ENCODE assay signal across 29 mouse cellular contexts in genomic region chr12:87018756-87019155, GRCm38 (mm10). TPM values are rescaled to one million over a fixed set of nuclear protein-coding genes. Genes with fewer than 3 reads are reported as not detected.
DNase-seq lines count a peak whose midpoint lies in the region; TF ChIP-seq lines count a peak whose summit lies in the region.
"Had no signal": no experiment of that assay in that cellular context is flagged by ENCODE, and none has a peak within 500 bp of the region (broad histone marks: within the 10 kb centered on the region; RNA-seq: fewer than 3 reads in every experiment).

No protein-coding gene starts in this region.

- no peak for TF ChIP-seq POLR2A in heart, adult 2 months (IDR thresholded peaks at IDR 0.05; ENCODE audit: insufficient read depth, low read depth, low read length)
- TF ChIP-seq POLR2A in cerebellum, adult 2 months (IDR thresholded peaks at IDR 0.05; ENCODE audit: borderline replicate concordance, insufficient read depth, low read length) = no peak

- intact Hi-C loops in heart, adult 2 months (cut with DNase I) = no loop called here

- no peak for TF ChIP-seq EP300 in heart, adult 2 months (IDR thresholded peaks at IDR 0.05; ENCODE audit: insufficient read depth, low read depth, low read length)

- WGBS in heart, adult 2 months = 77% methylated on average over 2 of the region's 2 CpGs
- WGBS in cerebellum, adult 2 months = 38% methylated on average over 2 of the region's 2 CpGs

- H3K36me3 ChIP-seq in heart, adult 2 months (ENCODE audit: control insufficient read depth, insufficient read depth, low read length) = no peaks in the 10 kb centered on the region
- H3K36me3 ChIP-seq: embryonic facial prominence, embryonic 12.5 days; hindbrain, embryonic 12.5 days; limb, embryonic 10.5 days; limb, embryonic 15.5 days; liver, embryonic 13.5 days; stomach, embryonic 15.5 days had no signal

- no peak overlapping the region for H3K9ac ChIP-seq in heart, adult 2 months (ENCODE audit: low read depth, low read length)
- H3K9ac ChIP-seq: embryonic facial prominence, embryonic 12.5 days; forebrain, postnatal 0 days; hindbrain, embryonic 12.5 days; limb, embryonic 15.5 days; liver, embryonic 13.5 days; stomach, embryonic 15.5 days had no signal

- no peak overlapping the region for H3K27ac ChIP-seq in heart, adult 2 months
- H3K27ac ChIP-seq in cerebellum, adult 2 months (ENCODE audit: insufficient read depth, low read length) = no peak overlapping the region
- H3K27ac ChIP-seq: embryonic facial prominence, embryonic 12.5 days; hindbrain, embryonic 12.5 days; kidney, postnatal 0 days; limb, embryonic 10.5 days; limb, embryonic 15.5 days; liver, embryonic 13.5 days; stomach, embryonic 15.5 days had no signal

- no peaks in the 10 kb centered on the region for H3K79me2 ChIP-seq in heart, adult 2 months (replicated peaks; ENCODE audit: control insufficient read depth, insufficient read depth, low read length)

- no peak overlapping the region for H3K4me3 ChIP-seq in heart, adult 2 months
- no peak overlapping the region for H3K4me3 ChIP-seq in cerebellum, adult 2 months (replicated peaks; ENCODE audit: insufficient read depth, low read depth, low read length)
- H3K4me3 ChIP-seq: embryonic facial prominence, embryonic 12.5 days; hindbrain, embryonic 12.5 days; limb, embryonic 10.5 days; limb, embryonic 15.5 days; liver, embryonic 13.5 days; stomach, embryonic 15.5 days had no signal

- TF ChIP-seq CTCF in heart, adult 2 months (IDR thresholded peaks at IDR 0.05) = no peak
- TF ChIP-seq CTCF in cerebellum, adult 2 months (IDR thresholded peaks at IDR 0.05; ENCODE audit: borderline replicate concordance, insufficient read depth, low read depth, low read length) = no peak

- no peaks in the 10 kb centered on the region for H3K4me1 ChIP-seq in heart, adult 2 months (ENCODE audit: control insufficient read depth, insufficient read depth, low read length)
- peaks cover 5% of the 10 kb centered on the region for H3K4me1 ChIP-seq in cerebellum, adult 2 months (ENCODE audit: control insufficient read depth, insufficient read depth, low read length)
- H3K4me1 ChIP-seq: embryonic facial prominence, embryonic 12.5 days; hindbrain, embryonic 12.5 days; limb, embryonic 10.5 days; limb, embryonic 15.5 days; liver, embryonic 13.5 days; stomach, embryonic 15.5 days had no signal

- DNase-seq in heart, adult 11 months = peak; percentile 55
- no peak for DNase-seq in heart, adult 2 months
- DNase-seq in cerebellum, adult 11-12 months = peak; percentile 69
- DNase-seq in cerebellum, adult 2 months = peak; percentile 72 to 73
- DNase-seq in cerebellum, postnatal 14 days = peak; percentile 92 to 96
- DNase-seq in urinary bladder, postnatal 25 days (ENCODE audit: low spot score) = no peak
- DNase-seq in gastrocnemius, postnatal 25 days = no peak
- DNase-seq: B cell, adult 2 months; embryo, embryonic 11 days; forebrain, postnatal 0 days; heart, postnatal 36 days; kidney, adult 8-10 months; kidney, postnatal 4 days; liver, embryonic 13.5 days; lung, adult 18-20 months; lung, postnatal 10 days; right cerebral cortex, postnatal 25 days; thymus, adult 18-20 months; thymus, postnatal 25 days had no signal

- no peaks in the 10 kb centered on the region for H3K27me3 ChIP-seq in heart, adult 2 months (ENCODE audit: control insufficient read depth, insufficient read depth, low read length)
- H3K27me3 ChIP-seq in cerebellum, adult 2 months (ENCODE audit: control insufficient read depth, insufficient read depth, low read length) = no peaks in the 10 kb centered on the region
- H3K27me3 ChIP-seq: embryonic facial prominence, embryonic 12.5 days; hindbrain, embryonic 12.5 days; stomach, embryonic 15.5 days had no signal

RNA-seq across cellular contexts. Expression of gene Tmem63c, which starts 2.4 kb away (rescaled TPM):
- total RNA-seq in heart, adult 2 months (2021) = under 1 TPM; 0.08 to 0.09 TPM
- 0.14 and 0.38 TPM in 2 replicates for polyA plus RNA-seq in heart, adult 2 months (2012; rRNA removed)
- 55.9 and 71.0 TPM in 2 replicates for polyA plus RNA-seq in cerebellum, adult 2 months (2012; rRNA removed)
- total RNA-seq in gastrocnemius, postnatal 25 days (2021) = not detected
- total RNA-seq: granulocyte monocyte progenitor cell, adult 5-6 weeks; neutrophil, adult 5-6 weeks had no signal
- polyA plus RNA-seq: heart, embryonic 11.5 days; heart, embryonic 16.5 days; limb, embryonic 10.5 days; limb, embryonic 15.5 days; liver, embryonic 13.5 days had no signal

RNA-seq across cellular contexts. Expression of gene Zdhhc22, which starts 28.5 kb away (rescaled TPM):
- total RNA-seq in heart, adult 2 months (2021) = not detected
- not detected in 2 replicates for polyA plus RNA-seq in heart, adult 2 months (2012; rRNA removed)
- polyA plus RNA-seq in cerebellum, adult 2 months (2012; rRNA removed) = 28.1 and 29.3 TPM in 2 replicates
- not detected for total RNA-seq in gastrocnemius, postnatal 25 days (2021)
- total RNA-seq: granulocyte monocyte progenitor cell, adult 5-6 weeks; heart, postnatal 36 days; neutrophil, adult 5-6 weeks had no signal
- polyA plus RNA-seq: heart, embryonic 11.5 days; limb, embryonic 15.5 days; liver, embryonic 13.5 days had no signal

Comparison
In these comparisons a context has a peak if more than half of its experiments do, and no peak if none do; other contexts are left out.
1. DNase-seq: peak in heart, adult 11 months (single experiment), cerebellum, adult 11-12 months (single experiment), cerebellum, adult 2 months (2 of 2) and cerebellum, postnatal 14 days (2 of 2); none in heart, adult 2 months (0 of 2), urinary bladder, postnatal 25 days (single experiment) and gastrocnemius, postnatal 25 days (single experiment).